Mouse (Mus musculus): ENCODE measurements around the gene Stk16. TPM values are rescaled to one million over a fixed set of nuclear protein-coding genes. Genes with fewer than 3 reads are reported as not detected.
A peak's percentile ranks its signal among the peaks of the same experiment; 100 is the strongest.

Stk16 gene
- total and polyA plus RNA-seq, 3 experiments = 48.6 to 67.3 (median 60.6) TPM

DNA sequence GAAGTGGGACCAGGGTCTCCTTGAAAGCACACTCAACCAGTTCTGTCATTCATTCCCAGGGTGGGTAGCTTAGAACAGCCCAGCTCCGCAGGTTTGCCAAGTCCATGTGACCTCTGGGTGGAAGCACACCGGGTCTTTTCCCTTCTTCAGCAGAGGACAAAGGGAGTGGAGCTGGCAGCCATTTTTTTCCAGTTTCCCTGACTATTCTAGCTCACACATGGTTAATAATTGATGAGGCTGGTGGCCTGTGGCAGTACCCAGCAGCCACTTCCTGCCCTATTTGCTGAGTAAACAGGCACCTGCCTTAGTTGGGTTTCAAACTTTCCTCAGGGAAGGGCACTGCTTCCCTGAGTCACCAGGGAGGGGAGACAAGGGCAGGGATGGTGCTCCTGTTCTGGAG, 3.8 kb downstream of the Stk16 start:
- H3K9ac ChIP-seq (ENCODE audit: insufficient read depth, low read depth) = no peak overlapping the region
- H3K27ac ChIP-seq (ENCODE audit: insufficient read depth, low read depth) = no peak overlapping the region
- dilution Hi-C loops (cut with MboI; ENCODE audit: extremely low pct_ligation_motif_present, extremely low pct_unique_long_range_greater_than_20kb, low sequenced_read_pairs) (no loop called here), in situ Hi-C loops (cut with MboI; ENCODE audit: low pct_ligation_motif_present, low pct_unique_long_range_greater_than_20kb, low sequenced_read_pairs) (no loop called here)
- no peak overlapping the region for H3K4me3 ChIP-seq (replicated peaks in 1 of 3; ENCODE audit: low read depth in 2 of 3, low read length in 2 of 3, poor library complexity in 1 of 3)
- no peaks in the 10 kb centered on the region for H3K27me3 ChIP-seq (replicated peaks)
- peaks cover 48% of the 10 kb centered on the region for H3K79me2 ChIP-seq (replicated peaks; ENCODE audit: control insufficient read depth, extremely low read depth, insufficient read depth, poor library complexity, severe bottlenecking)
- no peaks in the 10 kb centered on the region for H3K9me3 ChIP-seq (replicated peaks; ENCODE audit: low read length)
- no peak for TF ChIP-seq GABPA (IDR thresholded peaks at IDR 0.05; ENCODE audit: insufficient replicate concordance, low read depth, low read length)
- 0 out of 2 replicates have a peak, but pooled peaks have one; percentile 22 for TF ChIP-seq POLR2AphosphoS2 (IDR thresholded peaks at IDR 0.05; ENCODE audit: low read depth, low read length)
- peaks cover 47 to 61% of the 10 kb centered on the region in 2 experiments for H3K36me3 ChIP-seq (replicated peaks in 1 of 2; ENCODE audit: control insufficient read depth in 1 of 2, insufficient read depth in 1 of 2, low read length in 1 of 2)
- H3K4me2 ChIP-seq (ENCODE audit: insufficient read depth, low read depth, poor library complexity, severe bottlenecking) = no peak overlapping the region
- no peak for DNase-seq (ENCODE audit: extremely low read depth)
- H3K4me1 ChIP-seq (ENCODE audit: control insufficient read depth in 1 of 2, insufficient read depth in 2 of 2) = peaks cover 24 to 78% of the 10 kb centered on the region in 2 experiments

DNA sequence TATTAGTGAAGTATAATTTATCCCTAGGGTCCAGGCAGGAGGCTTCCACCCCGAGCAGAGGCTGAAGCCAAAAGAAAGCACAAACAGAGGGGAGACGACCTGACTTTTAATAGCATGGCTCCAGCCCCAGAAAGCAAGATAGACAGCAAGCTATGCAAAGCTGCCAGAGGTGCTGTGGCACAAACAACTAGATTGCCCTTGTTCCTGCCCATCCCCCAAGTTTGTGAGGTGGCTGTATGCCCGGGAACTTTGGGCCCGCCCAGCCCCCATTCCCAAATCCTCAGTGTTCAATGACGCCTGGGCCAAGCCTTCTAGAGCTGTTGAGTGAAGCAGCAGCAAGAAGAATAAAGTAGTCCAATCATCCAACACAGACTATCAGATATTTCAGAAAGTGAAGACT, 4.2 kb downstream of the Stk16 start:
- no peaks in the 10 kb centered on the region for H3K27me3 ChIP-seq (replicated peaks)
- H3K9me3 ChIP-seq (replicated peaks; ENCODE audit: low read length) = peaks cover 2% of the 10 kb centered on the region
- H3K9ac ChIP-seq (ENCODE audit: insufficient read depth, low read depth) = no peak overlapping the region
- H3K4me2 ChIP-seq (ENCODE audit: insufficient read depth, low read depth, poor library complexity, severe bottlenecking) = no peak overlapping the region
- peaks cover 24 to 75% of the 10 kb centered on the region in 2 experiments for H3K4me1 ChIP-seq (ENCODE audit: control insufficient read depth in 1 of 2, insufficient read depth in 2 of 2)
- no peak overlapping the region for H3K27ac ChIP-seq (ENCODE audit: insufficient read depth, low read depth)
- peaks cover 48% of the 10 kb centered on the region for H3K79me2 ChIP-seq (replicated peaks; ENCODE audit: control insufficient read depth, extremely low read depth, insufficient read depth, poor library complexity, severe bottlenecking)
- DNase-seq (ENCODE audit: extremely low read depth) = no peak
- dilution Hi-C loops (cut with MboI; ENCODE audit: extremely low pct_ligation_motif_present, extremely low pct_unique_long_range_greater_than_20kb, low sequenced_read_pairs) (no loop called here), in situ Hi-C loops (cut with MboI; ENCODE audit: low pct_ligation_motif_present, low pct_unique_long_range_greater_than_20kb, low sequenced_read_pairs) (no loop called here)
- H3K4me3 ChIP-seq (replicated peaks in 1 of 3; ENCODE audit: low read depth in 2 of 3, low read length in 2 of 3, poor library complexity in 1 of 3) = no peak overlapping the region
- peaks cover 47 to 61% of the 10 kb centered on the region in 2 experiments for H3K36me3 ChIP-seq (replicated peaks in 1 of 2; ENCODE audit: control insufficient read depth in 1 of 2, insufficient read depth in 1 of 2, low read length in 1 of 2)
- TF ChIP-seq CHD2 (IDR thresholded peaks at IDR 0.05; ENCODE audit: low read length) (peak; percentile 32; the same call in 1 of the 2 replicates), SMC3 (IDR thresholded peaks at IDR 0.05; ENCODE audit: low read depth, low read length) (no peak)

DNA sequence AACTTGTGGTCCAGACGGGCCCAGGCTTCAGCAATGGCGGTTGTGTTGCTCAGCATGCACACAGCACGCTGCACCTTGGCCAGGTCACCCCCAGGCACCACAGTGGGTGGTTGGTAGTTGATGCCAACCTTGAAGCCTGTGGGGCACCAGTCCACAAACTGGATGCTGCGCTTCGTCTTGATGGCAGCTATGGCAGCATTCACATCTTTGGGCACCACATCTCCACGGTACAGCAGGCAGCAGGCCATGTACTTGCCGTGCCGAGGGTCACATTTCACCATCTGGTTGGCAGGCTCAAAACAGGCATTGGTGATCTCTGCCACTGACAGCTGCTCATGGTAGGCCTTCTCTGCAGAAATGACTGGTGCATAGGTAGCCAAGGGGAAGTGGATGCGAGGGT, 5.1 kb downstream of the Stk16 start:
- Histone ChIP-seq H3K36me3 (replicated peaks in 1 of 2; ENCODE audit: control insufficient read depth in 1 of 2, insufficient read depth in 1 of 2, low read length in 1 of 2) (peaks cover 47 to 61% of the 10 kb centered on the region in 2 experiments), H3K79me2 (replicated peaks; ENCODE audit: control insufficient read depth, extremely low read depth, insufficient read depth, poor library complexity, severe bottlenecking) (peaks cover 47% of the 10 kb centered on the region), H3K9me3 (replicated peaks; ENCODE audit: low read length) (peaks cover 2% of the 10 kb centered on the region), H3K27me3 (replicated peaks) (no peaks in the 10 kb centered on the region), H3K27ac (ENCODE audit: insufficient read depth, low read depth) (no peak overlapping the region), H3K4me1 (ENCODE audit: control insufficient read depth in 1 of 2, insufficient read depth in 2 of 2) (peaks cover 24 to 70% of the 10 kb centered on the region in 2 experiments), H3K4me2 (ENCODE audit: insufficient read depth, low read depth, poor library complexity, severe bottlenecking) (no peak overlapping the region), H3K4me3 (replicated peaks in 1 of 3; ENCODE audit: low read depth in 2 of 3, low read length in 2 of 3, poor library complexity in 1 of 3) (no peak overlapping the region), H3K9ac (ENCODE audit: insufficient read depth, low read depth) (no peak overlapping the region)
- TF ChIP-seq MYC (IDR thresholded peaks at IDR 0.05; ENCODE audit: low read depth, low read length) (no peak), USF2 (conservative IDR thresholded peaks at IDR 0.05; ENCODE audit: low read depth, low read length) (no peak), POLR2AphosphoS2 (IDR thresholded peaks at IDR 0.05; ENCODE audit: low read depth, low read length) (no peak; the same call in 1 of the 2 replicates), POLR2A (IDR thresholded peaks at IDR 0.05; ENCODE audit: low read depth, low read length) (no peak), ZC3H11A (IDR thresholded peaks at IDR 0.05; ENCODE audit: low read depth, low read length) (no peak), NRF1 (IDR thresholded peaks at IDR 0.05; ENCODE audit: low read depth, low read length) (no peak), CHD2 (IDR thresholded peaks at IDR 0.05; ENCODE audit: low read length) (no peak), ELF1 (IDR thresholded peaks at IDR 0.05; ENCODE audit: low read depth, low read length) (no peak), MXI1 (IDR thresholded peaks at IDR 0.05; ENCODE audit: low read depth, low read length) (no peak), ZMIZ1 (IDR thresholded peaks at IDR 0.05; ENCODE audit: low read depth, low read length) (no peak), NELFE (IDR thresholded peaks at IDR 0.05; ENCODE audit: low read depth, low read length) (no peak), ZKSCAN1 (IDR thresholded peaks at IDR 0.05; ENCODE audit: borderline replicate concordance, low read depth, low read length) (no peak), RCOR1 (conservative IDR thresholded peaks at IDR 0.05; ENCODE audit: low read depth, low read length) (no peak), BHLHE40 (IDR thresholded peaks at IDR 0.05; ENCODE audit: low read depth, low read length) (no peak), SIN3A (IDR thresholded peaks at IDR 0.05; ENCODE audit: low read length) (no peak), GABPA (IDR thresholded peaks at IDR 0.05; ENCODE audit: insufficient replicate concordance, low read depth, low read length) (no peak), RAD21 (IDR thresholded peaks at IDR 0.05; ENCODE audit: low read depth, low read length) (no peak), JUN (IDR thresholded peaks at IDR 0.05; ENCODE audit: insufficient read depth, low read depth, low read length) (no peak), E2F4 (IDR thresholded peaks at IDR 0.05; ENCODE audit: insufficient replicate concordance, low read depth, low read length) (no peak), CTCF (conservative IDR thresholded peaks at IDR 0.05 in 1 of 2, IDR thresholded peaks at IDR 0.05 in 1 of 2; ENCODE audit: low read depth in 2 of 2, low read length in 2 of 2) (no peak)
- dilution Hi-C loops (cut with MboI; ENCODE audit: extremely low pct_ligation_motif_present, extremely low pct_unique_long_range_greater_than_20kb, low sequenced_read_pairs) (no loop called here), in situ Hi-C loops (cut with MboI; ENCODE audit: low pct_ligation_motif_present, low pct_unique_long_range_greater_than_20kb, low sequenced_read_pairs) (no loop called here)
- no peak for DNase-seq (ENCODE audit: extremely low read depth)
